Mouse (Mus musculus) CD4-positive, CD25-positive, alpha-beta regulatory T cell, adult 2 months (primary cell): ENCODE results near the gene Ddx23.

Experiments used
- DNase-seq: peaks from one replicate; pipeline ENCODE4 v3.0.0-alpha.2; 2012; ENCODE audit warnings: low read depth, low spot score

Gene Ddx23

DNA sequence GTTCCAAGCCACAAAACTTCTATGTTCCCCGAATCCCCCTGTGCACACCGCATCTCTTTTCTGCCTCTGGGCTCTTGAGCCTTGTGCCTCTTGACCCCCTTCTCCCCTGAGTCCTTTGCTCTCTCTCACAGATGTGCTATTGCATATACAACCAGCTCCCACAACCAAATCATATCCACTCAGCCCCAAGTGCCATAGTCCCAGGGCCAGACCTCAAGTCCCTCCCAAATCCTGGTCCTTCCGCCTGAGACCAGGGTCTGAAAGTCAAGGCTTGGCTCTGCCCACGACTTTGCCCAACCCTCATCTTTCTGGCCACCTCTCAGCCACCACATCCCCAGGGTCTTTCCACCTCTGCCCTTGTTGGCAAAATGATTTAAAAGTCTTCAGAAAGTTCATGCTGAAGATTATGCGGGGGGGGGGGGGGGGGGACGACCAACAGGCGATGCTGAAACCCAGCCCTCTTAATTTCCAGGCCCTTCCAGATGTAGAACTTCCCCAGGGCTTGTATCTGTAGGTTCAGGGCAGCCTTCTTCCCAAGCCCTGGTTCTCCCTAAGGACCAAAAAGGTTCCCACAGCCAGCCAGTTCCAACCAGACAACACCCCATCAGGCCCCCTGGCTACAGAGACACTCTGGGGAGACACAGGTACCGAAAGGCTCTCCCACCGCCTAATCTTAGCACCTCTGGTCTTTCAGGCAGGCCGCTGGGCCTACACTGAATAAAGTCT lies 54.5 kb downstream of the Ddx23 start:
- DNase-seq: no peak

DNA sequence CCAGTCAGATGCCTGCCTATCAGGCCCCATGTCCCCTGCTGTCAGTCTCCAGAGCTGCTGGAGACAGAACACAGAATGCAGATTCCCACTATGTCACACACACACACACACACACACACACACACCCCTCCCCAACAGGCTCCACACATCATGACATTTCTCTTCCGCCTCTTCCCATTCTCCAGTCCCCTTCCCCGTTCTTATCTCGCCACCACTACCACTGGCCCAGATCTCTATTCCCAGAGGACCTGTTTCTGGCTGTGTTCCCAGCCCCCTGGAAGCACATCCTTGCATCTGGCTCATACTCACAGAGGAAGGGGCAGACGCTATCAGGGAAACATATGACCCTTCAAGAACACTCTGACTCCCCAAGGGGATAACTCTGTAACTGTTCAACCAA lies 55.1 kb downstream of the Ddx23 start:
- no peak for DNase-seq

DNA sequence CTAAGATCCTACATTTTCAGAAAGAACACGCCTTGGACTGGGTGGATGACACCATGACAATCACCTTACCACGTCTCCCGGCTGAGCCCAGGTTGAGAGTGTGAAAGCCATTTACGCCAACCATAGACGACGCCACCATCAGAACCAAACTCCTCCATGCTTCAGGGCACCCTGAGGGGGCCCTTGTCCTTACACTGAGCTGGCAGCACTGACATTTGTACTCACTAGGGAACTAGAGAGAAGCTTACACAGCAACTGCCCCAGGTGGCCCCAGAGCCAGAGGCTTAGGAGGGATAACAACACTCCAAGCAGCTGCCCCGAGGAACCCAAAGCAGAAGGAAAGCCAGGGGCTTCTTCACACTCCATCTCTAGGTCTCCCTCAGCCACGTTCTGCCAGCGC lies 56.0 kb downstream of the Ddx23 start:
- no peak for DNase-seq

DNA sequence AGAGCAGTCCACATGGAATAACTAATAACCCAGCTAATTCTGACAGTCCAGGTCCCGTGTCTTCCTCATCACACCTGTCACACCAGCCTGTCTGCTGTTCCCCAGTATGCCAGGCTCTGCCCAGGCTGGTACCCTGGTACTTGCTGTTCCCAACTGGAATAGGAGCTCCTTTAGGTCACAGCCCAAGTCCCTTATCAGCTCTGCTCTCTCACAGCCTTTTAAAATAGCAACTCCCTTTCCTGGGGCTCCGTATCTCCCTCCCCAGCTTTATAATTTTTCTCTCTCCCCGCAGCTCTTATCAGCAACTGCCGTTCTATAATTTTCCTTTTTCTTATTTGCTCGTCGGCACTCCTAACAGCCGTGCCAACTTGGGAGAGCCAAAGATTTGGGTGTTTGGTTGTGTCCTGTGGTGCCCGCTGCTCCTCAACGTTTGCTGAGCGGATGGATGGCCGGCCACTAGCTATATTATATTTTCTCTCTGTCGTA lies 56.6 kb downstream of the Ddx23 start:
- DNase-seq: no peak

DNA sequence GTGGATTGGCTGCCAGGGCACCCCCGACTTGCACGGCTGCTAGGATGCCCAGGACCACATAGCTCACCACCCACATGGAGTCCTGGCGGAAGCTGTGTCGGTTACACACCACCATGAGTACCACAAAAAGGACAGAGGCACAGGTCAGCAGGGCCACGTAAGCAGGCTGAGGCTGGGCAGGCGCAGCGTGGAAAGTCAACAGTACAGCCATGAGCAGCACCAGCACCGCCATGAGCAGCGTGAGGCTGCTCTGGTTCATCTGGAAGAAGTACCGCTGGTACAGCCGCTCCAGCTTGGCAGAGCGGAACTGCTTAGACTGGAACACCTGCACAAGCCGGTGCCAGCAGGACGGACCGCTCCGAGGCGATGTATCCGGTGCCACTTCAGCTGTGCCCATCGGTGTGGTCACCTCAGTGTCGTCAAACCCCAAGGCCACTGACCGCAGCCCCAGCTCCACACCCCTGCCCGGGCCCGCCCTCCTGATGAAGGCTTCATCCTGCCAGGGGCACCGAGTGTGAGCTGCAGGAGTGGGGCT lies 58.6 kb downstream of the Ddx23 start:
- no peak for DNase-seq

DNA sequence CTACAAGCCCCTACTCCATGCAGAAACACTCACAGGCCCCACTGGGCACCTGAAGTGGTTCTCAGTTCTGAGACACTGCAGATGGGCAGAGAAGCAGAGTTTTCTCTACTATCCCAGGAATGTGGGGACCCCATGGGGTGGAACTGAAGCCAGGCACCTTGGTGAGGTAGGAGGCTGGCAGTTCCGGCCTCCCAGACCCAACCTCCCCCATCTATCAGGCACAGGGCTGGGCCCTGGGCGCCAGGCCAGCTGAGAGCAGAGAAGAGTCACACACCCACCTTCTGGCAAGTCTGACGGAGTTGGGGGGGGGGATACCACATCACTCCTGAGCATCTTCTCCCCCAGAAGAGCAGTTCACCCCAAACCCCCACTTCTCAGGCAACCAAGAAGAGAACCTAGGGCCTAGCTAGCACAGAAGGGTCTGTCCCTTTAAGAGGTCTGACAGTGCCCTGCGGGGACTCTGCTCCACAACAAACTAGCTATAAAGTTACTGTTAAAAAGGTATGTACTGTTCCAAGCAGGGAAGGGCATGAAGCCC lies 59.7 kb downstream of the Ddx23 start:
- no peak for DNase-seq

DNA sequence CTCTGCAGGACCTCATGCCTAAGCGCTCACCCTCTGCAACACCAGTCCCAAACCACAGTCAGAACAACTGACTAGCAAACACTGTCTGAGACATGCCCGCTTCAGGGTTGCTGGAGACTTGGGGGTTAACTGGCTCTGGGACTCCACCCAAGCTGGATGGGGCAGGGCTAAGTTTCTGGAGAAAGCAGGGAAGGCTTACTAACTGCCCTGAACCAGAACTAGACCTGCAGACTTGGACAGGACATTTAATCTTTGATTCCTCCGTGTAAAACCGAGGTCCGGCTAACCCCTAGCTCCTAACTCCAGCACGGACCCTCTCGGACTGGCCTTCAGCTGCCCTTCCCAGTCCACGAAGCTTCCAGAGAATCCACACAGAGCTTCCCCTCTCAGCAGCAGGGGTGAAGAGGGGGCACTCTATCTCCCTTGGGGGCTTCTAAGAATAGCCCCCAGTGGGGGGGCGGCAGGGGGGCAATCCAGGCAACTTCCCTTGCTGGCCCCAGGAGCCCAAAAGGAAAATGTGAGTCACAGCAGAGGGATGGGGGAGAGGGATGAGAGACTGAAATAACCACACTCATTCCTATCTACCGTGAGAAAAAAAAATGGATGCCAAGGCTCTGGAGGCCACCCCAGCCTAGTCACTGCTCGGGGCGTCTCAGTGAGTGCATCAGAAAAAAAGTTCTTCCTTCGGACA lies 60.4 kb downstream of the Ddx23 start:
- no peak for DNase-seq

DNA sequence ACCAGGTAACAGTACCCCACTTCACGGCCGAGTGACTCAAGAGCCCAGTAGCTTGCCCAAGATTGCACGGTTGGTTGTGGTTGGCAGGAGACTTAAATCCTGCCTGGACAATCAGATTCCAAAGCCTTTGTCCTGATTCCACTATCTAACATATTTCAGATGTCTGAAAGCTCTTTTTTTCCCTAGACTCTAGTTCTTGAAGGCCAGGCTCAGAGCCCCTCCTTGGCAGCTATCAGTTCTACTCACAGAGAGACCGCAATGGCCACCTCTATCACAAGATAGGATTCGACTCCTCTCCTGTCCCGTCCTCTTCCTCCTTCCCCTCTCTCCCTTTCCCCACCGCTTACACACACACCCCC lies 60.9 kb downstream of the Ddx23 start:
- no peak for DNase-seq

DNA sequence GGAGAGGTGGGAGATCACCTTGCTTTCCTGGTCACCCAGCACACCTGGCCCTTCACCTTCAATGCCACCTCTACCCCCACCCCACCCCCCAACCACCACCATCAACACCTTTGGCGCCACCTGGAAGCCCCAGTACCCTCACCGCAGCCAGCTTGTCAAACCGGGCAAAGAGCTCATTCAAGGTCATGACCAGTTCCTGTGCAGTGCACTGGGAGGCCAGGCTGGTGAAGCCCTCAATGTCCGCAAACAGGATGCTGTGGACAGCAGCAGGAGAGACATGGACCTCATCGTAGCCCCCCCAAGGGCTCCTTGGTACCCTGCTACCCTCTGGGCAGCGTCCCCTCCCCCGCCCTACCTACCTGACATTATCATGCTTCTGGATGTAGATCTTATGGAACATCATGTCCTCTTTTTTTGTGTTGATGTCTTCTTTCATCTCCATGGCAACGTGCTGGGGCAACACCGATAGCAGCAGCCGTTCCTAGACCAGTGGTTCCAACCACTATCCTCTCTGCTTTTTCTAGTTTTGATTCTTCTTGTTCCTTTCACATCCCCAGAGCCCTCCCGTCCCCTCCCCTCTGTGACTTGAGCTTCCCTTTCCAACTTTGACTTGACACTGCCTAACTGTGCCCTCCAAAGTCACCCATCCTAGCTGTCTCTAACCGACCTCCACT lies 62.5 kb downstream of the Ddx23 start:
- DNase-seq: no peak

DNA sequence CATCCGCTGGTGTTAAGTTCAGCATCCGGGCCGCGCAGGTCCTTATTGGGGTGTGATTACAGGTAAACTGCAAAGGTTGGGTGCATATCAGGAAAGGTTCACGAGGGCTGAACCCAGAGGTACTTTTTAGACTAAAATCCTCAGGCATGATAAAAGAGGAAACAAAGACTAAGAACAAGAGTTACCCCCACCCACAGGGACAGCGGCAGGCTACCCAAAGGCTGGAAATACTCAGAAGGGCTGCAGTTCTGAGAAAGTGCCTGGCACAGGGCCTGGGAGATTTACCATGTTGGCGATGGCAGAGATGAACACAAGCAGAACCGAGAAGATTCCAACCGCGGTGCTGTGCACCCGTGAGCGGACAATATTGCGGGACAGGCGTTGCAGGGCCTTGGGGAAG lies 66.1 kb downstream of the Ddx23 start:
- DNase-seq: no peak
